Mouse (Mus musculus): ENCODE results near the gene Pdss2. TPM values are rescaled to one million over a fixed set of nuclear protein-coding genes. Genes with fewer than 3 reads are reported as not detected.

Gene Pdss2
- polyA plus RNA-seq, 1 experiment from 2014 or later: 9.7 TPM

DNA sequence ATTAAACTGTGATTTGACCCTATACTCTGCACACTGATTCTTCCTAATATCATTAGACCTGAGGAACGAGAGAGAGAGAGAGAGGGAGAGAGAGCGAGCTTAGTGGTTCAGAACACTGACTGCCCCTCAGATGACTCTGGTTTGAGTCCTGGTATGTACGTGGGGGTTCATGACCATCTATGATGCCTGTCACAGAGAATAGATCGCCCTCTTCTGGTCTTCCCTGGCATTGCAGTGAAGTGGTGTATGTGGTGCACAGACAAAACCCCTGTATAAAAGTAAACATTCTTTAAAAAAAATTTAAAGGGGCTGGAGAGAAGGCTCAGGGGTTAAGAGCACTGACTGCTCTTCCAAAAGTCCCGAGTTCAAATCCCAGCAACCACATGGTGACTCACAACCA is 157.0 kb downstream of the Pdss2 start:
- no peak overlapping the region for H3K9ac ChIP-seq
- peaks cover 10% of the 10 kb centered on the region; the same call in 1 of the 2 replicates for H3K4me1 ChIP-seq
- no peak overlapping the region for H3K4me3 ChIP-seq
- H3K36me3 ChIP-seq: no peaks in the 10 kb centered on the region
- H3K4me2 ChIP-seq: no peak overlapping the region
- no peak for ATAC-seq (ENCODE audit: extremely low read depth, insufficient number of reproducible peaks, low FRiP score, low TSS enrichment)
- H3K9me3 ChIP-seq: no peaks in the 10 kb centered on the region
- WGBS: 47% methylated on average over 5 of the region's 5 CpGs
- no peak overlapping the region for H3K27ac ChIP-seq (replicated peaks)
- no peaks in the 10 kb centered on the region for H3K27me3 ChIP-seq (replicated peaks)

DNA sequence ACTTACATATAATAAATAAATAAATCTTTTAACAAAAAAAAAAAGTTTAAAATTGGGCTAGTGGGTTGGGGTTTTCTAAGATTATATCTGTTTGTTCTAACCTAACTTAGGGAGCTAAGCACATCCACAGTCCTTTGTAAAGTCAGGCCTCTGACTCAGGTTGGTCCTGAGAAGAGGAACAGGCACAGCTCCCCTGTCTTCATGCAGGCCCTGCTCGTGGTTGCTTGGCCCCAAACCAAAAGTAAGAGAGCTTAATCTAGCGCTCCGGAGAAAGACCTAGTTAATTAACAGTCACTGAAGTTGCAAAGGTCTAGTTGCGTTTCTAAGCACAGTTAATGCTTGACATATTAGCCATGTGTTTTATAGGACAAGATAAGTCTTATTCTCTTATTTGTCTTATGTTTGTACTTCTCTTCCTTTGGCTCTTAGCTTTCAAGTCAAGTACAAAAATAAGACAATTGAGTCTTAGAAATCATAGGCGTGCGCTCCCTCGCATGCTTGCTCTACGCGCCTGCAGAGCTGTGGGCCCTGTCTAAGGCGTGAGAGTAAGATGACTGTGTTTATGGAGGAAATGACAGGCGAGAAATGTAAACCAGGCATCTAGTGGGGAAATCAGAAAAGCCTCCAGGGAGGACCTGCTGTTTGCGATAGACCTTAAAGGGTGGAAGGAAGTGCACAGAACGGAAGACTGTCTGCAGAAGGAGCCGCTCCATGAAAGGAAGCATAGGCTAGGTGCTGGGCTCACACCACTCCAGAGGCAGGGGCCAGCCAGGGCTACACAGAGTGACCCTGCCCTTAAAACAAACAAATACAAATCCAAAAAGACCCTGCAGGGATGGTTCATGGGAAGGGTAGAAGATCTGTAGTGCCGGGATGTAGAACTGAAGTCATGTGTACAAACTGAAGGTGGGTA is 157.7 kb downstream of the Pdss2 start:
- H3K4me1 ChIP-seq: 0 out of 2 replicates have a peak, but pooled peaks cover 5% of the 10 kb centered on the region
- H3K9me3 ChIP-seq: no peaks in the 10 kb centered on the region
- WGBS: 60% methylated on average over 15 of the region's 15 CpGs
- peak overlapping the region; percentile 31; the same call in 1 of the 2 replicates for H3K27ac ChIP-seq (replicated peaks)
- H3K36me3 ChIP-seq: no peaks in the 10 kb centered on the region
- H3K4me3 ChIP-seq: no peak overlapping the region
- no peaks in the 10 kb centered on the region for H3K27me3 ChIP-seq (replicated peaks)
- H3K9ac ChIP-seq: no peak overlapping the region
- H3K4me2 ChIP-seq: no peak overlapping the region; the same call in 1 of the 2 replicates
- ATAC-seq (ENCODE audit: extremely low read depth, insufficient number of reproducible peaks, low FRiP score, low TSS enrichment): no peak

DNA sequence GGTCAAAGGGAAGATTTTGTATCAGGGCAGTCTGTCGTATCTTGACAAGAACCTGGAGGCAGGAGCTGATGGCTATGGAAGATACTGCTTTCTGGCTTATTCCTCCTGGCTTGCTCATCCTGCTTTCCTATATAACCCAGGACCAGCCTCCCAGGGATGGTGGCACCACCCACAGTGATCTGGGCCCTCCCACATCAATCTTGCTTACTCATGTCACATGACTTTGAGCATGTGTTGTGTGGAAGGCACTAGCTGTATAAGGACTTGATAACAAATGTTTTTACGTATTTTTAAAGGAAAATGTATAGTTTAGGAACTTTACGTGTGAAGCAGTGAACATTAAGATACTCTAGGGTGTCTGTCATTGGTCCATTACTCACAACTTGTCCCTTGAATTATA is 161.4 kb downstream of the Pdss2 start:
- no peaks in the 10 kb centered on the region for H3K36me3 ChIP-seq
- WGBS: 83% methylated on average over 3 of the region's 3 CpGs
- H3K27ac ChIP-seq (replicated peaks): no peak overlapping the region

DNA sequence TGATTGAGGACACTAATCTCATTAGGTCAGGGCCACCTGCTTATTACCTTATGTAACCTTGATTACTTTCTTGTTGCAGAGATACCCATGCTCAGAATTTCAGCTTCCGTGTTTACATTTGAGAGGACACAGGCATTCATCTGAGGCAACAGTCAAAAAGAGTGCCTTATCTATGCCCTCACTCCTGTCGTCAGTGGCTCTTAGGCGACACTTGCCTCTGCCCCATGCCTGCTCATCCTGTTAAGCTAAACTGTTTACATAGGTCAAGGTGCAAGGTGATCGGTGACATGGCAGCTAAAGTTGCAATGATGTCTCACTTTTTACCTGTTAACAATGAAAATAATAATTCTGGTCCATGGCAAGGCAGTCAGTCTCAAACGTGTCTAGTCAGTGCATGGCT is 163.3 kb downstream of the Pdss2 start:
- no peaks in the 10 kb centered on the region for H3K27me3 ChIP-seq (replicated peaks)
- H3K9ac ChIP-seq: no peak overlapping the region
- H3K36me3 ChIP-seq: no peaks in the 10 kb centered on the region
- H3K9me3 ChIP-seq: no peaks in the 10 kb centered on the region
- 35% methylated on average over 5 of the region's 5 CpGs for WGBS
- H3K27ac ChIP-seq (replicated peaks): no peak overlapping the region
- H3K4me3 ChIP-seq: no peak overlapping the region
- ATAC-seq (ENCODE audit: extremely low read depth, insufficient number of reproducible peaks, low FRiP score, low TSS enrichment): no peak
- peaks cover 13% of the 10 kb centered on the region for H3K4me1 ChIP-seq
- no peak overlapping the region for H3K4me2 ChIP-seq

More for the DNA sequence above, 161.4 kb downstream of the Pdss2 start:
- no peak overlapping the region for H3K4me3 ChIP-seq
- no peaks in the 10 kb centered on the region for H3K9me3 ChIP-seq
- H3K27me3 ChIP-seq (replicated peaks): no peaks in the 10 kb centered on the region
- H3K4me2 ChIP-seq: no peak overlapping the region
- H3K4me1 ChIP-seq: peaks cover 18% of the 10 kb centered on the region
- ATAC-seq (ENCODE audit: extremely low read depth, insufficient number of reproducible peaks, low FRiP score, low TSS enrichment): no peak
- no peak overlapping the region for H3K9ac ChIP-seq

DNA sequence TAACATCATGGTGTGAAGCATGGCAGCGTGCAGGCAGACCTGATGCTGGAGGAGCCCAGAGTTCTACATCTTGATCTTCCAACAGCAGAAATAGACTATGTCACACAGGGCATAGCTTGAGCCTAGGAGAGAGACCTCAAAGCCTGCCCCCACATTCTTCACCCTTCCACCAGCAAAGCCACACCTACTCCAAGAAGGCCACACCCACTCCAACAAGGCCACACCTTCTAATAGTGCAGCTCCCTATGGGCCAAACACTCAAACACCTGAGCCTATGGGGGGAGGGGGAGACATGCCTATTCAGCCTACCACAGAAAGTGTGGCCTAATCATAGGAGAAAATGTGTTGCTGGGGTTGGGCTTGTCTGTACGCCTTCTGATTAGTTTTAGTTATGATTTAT is 171.6 kb downstream of the Pdss2 start:
- Histone ChIP-seq H3K27ac (replicated peaks) (no peak overlapping the region), H3K9ac (no peak overlapping the region), H3K4me3 (no peak overlapping the region), H3K4me2 (no peak overlapping the region), H3K27me3 (replicated peaks) (no peaks in the 10 kb centered on the region), H3K9me3 (no peaks in the 10 kb centered on the region), H3K4me1 (no peaks in the 10 kb centered on the region), H3K36me3 (peaks cover 11% of the 10 kb centered on the region)
- 92% methylated on average over 2 of the region's 2 CpGs for WGBS
- no peak for ATAC-seq (ENCODE audit: extremely low read depth, insufficient number of reproducible peaks, low FRiP score, low TSS enrichment)

DNA sequence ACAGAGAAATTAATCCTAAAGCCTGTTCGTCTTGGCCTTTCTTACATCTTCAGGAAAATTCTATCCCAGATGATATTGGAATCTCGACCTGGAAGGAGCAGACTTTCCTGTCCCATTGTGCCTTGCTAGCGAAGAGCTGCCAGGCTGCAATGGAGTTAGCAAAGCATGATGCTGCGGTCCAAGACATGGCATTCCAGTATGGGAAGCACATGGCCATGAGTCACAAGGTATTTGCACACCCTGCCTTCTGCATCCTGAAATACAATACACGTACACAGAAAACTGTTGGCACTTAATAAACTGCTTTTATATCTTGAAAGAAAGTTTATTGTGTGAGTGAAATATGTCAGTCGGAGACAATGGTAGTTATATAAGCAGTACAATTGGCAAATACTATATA is 172.5 kb downstream of the Pdss2 start:
- H3K27me3 ChIP-seq (replicated peaks): no peaks in the 10 kb centered on the region
- no peaks in the 10 kb centered on the region for H3K4me1 ChIP-seq
- no peaks in the 10 kb centered on the region for H3K9me3 ChIP-seq
- H3K4me3 ChIP-seq: no peak overlapping the region
- no peak overlapping the region for H3K4me2 ChIP-seq
- WGBS: 84% methylated on average over 6 of the region's 6 CpGs
- ATAC-seq (ENCODE audit: extremely low read depth, insufficient number of reproducible peaks, low FRiP score, low TSS enrichment): no peak
- no peak overlapping the region for H3K9ac ChIP-seq
- peaks cover 11% of the 10 kb centered on the region for H3K36me3 ChIP-seq
- no peak overlapping the region for H3K27ac ChIP-seq (replicated peaks)

DNA sequence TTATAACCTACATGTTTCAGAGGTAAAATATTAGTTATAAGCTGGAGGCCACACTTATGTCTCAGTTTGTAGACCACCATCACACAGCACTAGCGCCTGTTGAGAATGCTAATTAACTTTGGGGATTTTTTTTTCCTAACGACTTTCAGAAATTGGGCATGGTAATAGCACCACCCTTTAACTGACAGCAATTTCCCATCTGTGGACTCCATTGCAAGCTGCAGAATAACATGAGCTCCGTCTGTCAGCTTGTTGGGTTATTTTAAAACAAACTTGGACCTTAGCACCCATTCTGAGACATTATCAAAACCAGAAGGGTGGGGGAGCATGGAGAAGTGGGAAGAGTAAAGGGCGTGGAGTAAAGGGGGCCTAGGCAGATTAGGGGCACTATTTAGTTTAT is 174.5 kb downstream of the Pdss2 start:
- no peaks in the 10 kb centered on the region for H3K4me1 ChIP-seq
- no peaks in the 10 kb centered on the region for H3K9me3 ChIP-seq
- H3K9ac ChIP-seq: no peak overlapping the region
- H3K4me3 ChIP-seq: no peak overlapping the region
- H3K27ac ChIP-seq (replicated peaks): no peak overlapping the region
- no peak for ATAC-seq (ENCODE audit: extremely low read depth, insufficient number of reproducible peaks, low FRiP score, low TSS enrichment)
- WGBS: 74% methylated on average over 4 of the region's 4 CpGs
- H3K4me2 ChIP-seq: no peak overlapping the region
- peaks cover 11% of the 10 kb centered on the region for H3K36me3 ChIP-seq
- no peaks in the 10 kb centered on the region for H3K27me3 ChIP-seq (replicated peaks)

DNA sequence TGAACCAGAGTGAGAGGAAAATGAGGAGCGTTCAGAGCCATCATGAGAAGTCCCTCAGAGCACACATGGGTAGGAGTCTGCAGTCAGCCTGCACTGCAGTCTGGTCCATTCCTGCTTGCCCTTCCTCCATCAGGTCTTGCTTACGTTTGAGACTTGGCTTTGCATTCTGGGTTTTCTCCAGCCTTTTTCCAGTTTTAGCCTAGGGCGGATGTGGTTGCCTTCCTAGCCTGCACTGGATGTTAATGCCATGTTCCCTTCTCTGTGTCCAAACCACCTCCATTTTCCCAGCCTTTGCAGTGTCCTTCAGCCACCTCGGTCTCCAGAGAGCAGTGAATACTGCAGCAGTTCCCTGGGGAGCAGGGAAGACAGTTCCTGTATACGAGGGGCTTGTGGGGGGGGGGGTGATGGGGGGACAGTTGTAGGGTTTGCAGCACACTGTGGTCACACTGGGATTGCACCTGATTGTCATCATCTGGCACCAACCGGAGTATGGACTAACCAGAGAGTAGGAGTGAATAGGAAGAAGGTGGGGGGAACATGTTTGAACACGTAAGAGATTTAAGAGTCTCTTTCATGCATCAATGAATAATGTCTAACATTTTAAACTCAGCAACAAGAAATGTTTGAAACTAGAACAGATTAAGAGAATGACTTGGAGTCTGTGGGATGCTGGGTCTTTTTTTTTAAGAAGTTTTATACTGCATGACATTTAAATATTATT is 178.5 kb downstream of the Pdss2 start:
- no peak overlapping the region for H3K9ac ChIP-seq
- H3K4me1 ChIP-seq: no peaks in the 10 kb centered on the region
- H3K9me3 ChIP-seq: no peaks in the 10 kb centered on the region
- H3K4me3 ChIP-seq: no peak overlapping the region
- H3K4me2 ChIP-seq: no peak overlapping the region
- no peak for ATAC-seq (ENCODE audit: extremely low read depth, insufficient number of reproducible peaks, low FRiP score, low TSS enrichment)
- H3K27ac ChIP-seq (replicated peaks): no peak overlapping the region
- H3K27me3 ChIP-seq (replicated peaks): no peaks in the 10 kb centered on the region
- H3K36me3 ChIP-seq: peaks cover 24% of the 10 kb centered on the region
- 77% methylated on average over 7 of the region's 7 CpGs for WGBS

DNA sequence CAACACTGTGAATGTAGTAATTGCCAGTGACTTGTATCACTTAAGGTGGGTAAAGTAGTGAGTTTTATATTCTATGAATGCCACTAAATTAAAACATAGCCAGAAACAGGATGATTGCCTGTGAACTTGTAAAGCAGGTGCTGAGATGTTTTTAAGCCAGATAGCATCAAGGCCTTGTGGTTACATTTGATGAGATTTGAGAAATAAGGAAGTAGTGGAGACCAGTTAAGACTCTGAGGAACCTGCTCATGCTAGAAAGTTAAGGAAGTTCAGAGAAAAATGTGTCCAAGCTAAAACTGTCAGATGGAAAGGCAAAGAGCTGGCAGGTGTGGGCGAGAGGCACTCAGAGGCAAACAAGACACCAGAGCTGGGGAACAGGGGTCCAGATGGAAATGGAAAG is 184.8 kb downstream of the Pdss2 start:
- Histone ChIP-seq H3K36me3 (peaks cover 13% of the 10 kb centered on the region; the same call in 1 of the 2 replicates), H3K4me1 (peaks cover 15% of the 10 kb centered on the region), H3K4me3 (no peak overlapping the region), H3K27ac (replicated peaks) (no peak overlapping the region), H3K4me2 (no peak overlapping the region), H3K9me3 (no peaks in the 10 kb centered on the region), H3K9ac (no peak overlapping the region), H3K27me3 (replicated peaks) (no peaks in the 10 kb centered on the region)
- 90% methylated on average over 1 of the region's 1 CpGs for WGBS
- no peak for ATAC-seq (ENCODE audit: extremely low read depth, insufficient number of reproducible peaks, low FRiP score, low TSS enrichment)

DNA sequence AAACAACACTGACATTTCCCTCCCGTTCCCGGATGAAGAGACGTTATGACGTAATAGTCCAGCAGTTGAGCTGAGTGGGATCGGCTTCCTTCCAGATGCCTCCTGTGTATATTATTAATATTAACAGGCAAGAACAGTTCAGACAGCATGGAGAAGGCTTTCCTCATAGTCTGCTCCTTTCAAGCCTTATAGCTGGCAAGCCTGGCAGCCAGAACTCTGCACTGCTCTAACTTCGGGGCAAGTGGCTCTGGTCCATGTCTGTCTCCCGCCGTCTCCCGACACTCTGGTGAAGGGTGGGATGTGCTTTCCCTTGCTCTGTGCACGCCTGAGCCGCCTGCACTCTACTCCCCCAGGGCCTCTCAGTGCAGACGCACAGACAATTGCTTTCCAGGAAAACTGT is 185.6 kb downstream of the Pdss2 start:
- WGBS: 58% methylated on average over 12 of the region's 12 CpGs
- Histone ChIP-seq H3K9ac (no peak overlapping the region), H3K9me3 (no peaks in the 10 kb centered on the region), H3K27me3 (replicated peaks) (no peaks in the 10 kb centered on the region), H3K4me3 (no peak overlapping the region), H3K36me3 (peaks cover 13% of the 10 kb centered on the region; the same call in 1 of the 2 replicates), H3K4me1 (peaks cover 15% of the 10 kb centered on the region), H3K4me2 (0 out of 2 replicates have a peak overlapping the region, but pooled peaks have one; percentile 1), H3K27ac (replicated peaks) (peak overlapping the region; percentile 61)
- ATAC-seq (ENCODE audit: extremely low read depth, insufficient number of reproducible peaks, low FRiP score, low TSS enrichment): no peak

DNA sequence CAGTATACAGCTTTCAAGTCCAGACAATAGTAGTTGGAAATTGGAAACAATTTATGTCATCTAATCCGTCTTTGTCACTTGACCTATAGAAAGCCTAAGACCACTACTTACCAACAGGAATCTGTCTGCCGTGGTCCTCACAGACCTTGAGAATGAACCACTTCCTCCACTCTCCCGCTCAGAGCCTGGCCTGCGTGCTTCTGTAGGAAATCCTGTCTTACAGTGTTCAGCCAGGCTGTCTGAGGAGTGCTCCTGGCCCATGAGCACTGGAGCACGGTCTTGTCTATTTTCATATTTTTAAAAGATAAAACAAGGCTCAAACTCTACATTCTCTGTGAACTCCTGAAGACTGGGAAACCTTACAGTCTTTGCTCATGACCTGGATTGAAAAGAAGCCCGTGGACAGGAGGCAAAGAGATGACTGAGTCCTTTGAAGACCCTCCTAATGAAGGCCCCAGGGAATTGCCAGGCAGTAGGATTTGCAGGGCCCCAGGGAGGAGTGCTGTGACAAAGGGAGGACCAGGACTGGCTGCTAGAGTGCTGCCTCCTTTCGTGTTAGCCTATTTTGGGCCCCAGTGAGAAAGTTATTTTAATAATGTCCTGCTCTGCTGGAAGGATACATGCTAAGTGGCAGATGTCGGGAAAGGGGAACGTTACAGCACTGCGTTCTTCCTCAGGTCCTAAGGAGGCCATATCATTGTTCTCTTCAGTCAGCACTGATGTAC is 188.4 kb downstream of the Pdss2 start:
- H3K4me3 ChIP-seq: no peak overlapping the region
- no peak overlapping the region for H3K9ac ChIP-seq
- no peak for ATAC-seq (ENCODE audit: extremely low read depth, insufficient number of reproducible peaks, low FRiP score, low TSS enrichment)
- H3K4me1 ChIP-seq: peaks cover 15% of the 10 kb centered on the region
- peak overlapping the region; percentile 70 for H3K27ac ChIP-seq (replicated peaks)
- no peaks in the 10 kb centered on the region for H3K9me3 ChIP-seq
- no peak overlapping the region for H3K4me2 ChIP-seq
- H3K36me3 ChIP-seq: 0 out of 2 replicates have a peak, but pooled peaks cover under 1% of the 10 kb centered on the region
- 61% methylated on average over 10 of the region's 10 CpGs for WGBS
- H3K27me3 ChIP-seq (replicated peaks): no peaks in the 10 kb centered on the region
